Mouse (Mus musculus) B cell, adult 62 days (primary cell): ENCODE data around the gene AI987944. TPM values are rescaled to one million over a fixed set of nuclear protein-coding genes. Genes with fewer than 3 reads are reported as not detected.

ENCODE experiments used
- total RNA-seq: library from RNA; stranded (reverse); gene quantifications from 4 replicates; pipeline ENCODE4 v1.2.4, GENCODE M21; 2023

AI987944 gene
- total RNA-seq = 14.7 to 19.4 TPM (median 15.7 TPM) in 4 replicates

DNA sequence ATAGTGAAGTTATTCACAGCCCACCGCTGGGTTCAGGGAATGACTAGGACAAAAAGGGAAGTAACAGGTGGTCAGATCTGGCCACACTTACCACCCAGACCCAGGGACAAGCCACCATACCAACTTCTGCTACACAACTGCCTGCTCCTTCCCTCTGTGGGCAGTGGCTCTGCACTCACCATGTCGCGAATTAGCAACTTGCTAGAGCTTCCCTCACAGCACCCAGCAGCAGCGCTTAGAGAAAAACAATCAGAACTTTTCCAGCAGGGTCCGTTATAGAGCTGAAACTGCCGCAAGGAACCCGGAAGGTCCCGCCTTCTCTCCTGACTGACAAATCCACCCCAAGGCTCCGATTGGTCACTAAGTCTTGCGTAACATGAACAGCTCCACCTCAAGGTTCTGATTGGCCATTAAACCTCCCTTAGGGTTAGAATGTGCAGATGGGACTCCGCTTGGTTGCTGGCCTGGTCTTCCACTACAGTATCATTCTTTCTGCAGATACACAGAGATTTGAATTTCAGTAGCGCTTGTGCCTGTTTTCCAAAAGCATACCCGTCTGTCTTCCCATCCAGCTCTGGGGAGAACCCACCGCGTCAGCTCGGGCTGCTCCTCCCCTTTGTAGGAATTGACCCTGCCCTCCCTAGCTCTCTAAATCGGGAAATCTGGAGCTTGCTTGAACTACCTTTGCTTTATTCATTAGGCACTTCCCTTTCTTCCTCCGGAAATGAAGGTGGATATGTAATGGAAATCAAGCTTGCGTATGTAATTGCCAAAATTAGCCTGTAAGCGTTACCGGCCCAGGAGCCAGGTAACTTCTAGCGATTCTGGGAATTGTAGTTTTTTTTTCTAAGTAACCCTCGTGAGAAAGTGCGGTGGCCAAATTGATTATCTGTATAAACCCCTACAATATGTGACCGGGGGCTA is at the start of gene AI987944:
Gene AI987944 (minus strand): TSS at position 332 of the 924 bp plus-strand sequence.

Other genes starting within 250 kb of the AI987944 start
- not detected in 4 replicates for gene Gm5592, start 239.5 kb downstream of the AI987944 start, total RNA-seq
- gene Vmn2r57, start 55.3 kb upstream of the AI987944 start, total RNA-seq = 0.09 to 0.16 TPM (median 0.12 TPM) in 3 of 4 replicates, not detected in the other
- gene Gm20449, start 106.0 kb upstream of the AI987944 start, total RNA-seq = 0.21 to 0.58 TPM (median 0.36 TPM) in 4 replicates
- gene AW146154, start 106.5 kb upstream of the AI987944 start, total RNA-seq = 7.1 to 8.7 TPM (median 7.8 TPM) in 4 replicates
- not detected in 4 replicates for gene Gm6871, start 180.3 kb upstream of the AI987944 start, total RNA-seq
- 25.5 to 36.6 TPM (median 29.9 TPM) in 4 replicates for gene 2610021A01Rik, start 205.9 kb upstream of the AI987944 start, total RNA-seq
- 11.5 to 20.3 TPM (median 16.5 TPM) in 4 replicates for gene Zfp788, start 239.8 kb upstream of the AI987944 start, total RNA-seq